Mouse (Mus musculus) intestine, embryonic 14.5 days (tissue): ENCODE data around the gene Tmem108. TPM values are rescaled to one million over a fixed set of nuclear protein-coding genes. Genes with fewer than 3 reads are reported as not detected.

Source experiments
- polyA plus RNA-seq: library from polyadenylated mRNA; unstranded; fragments of >200 nt; fragmentation: Nextera tagmentation; extraction: Ambion mirVana; gene quantifications from 2 replicates; pipeline ENCODE4 v1.2.1, GENCODE M21; 2014

Gene Tmem108
- polyA plus RNA-seq, 1 experiment from 2014 or later: 21.2 TPM

Other genes with a start within 250 kb of the Tmem108 start
- gene Nphp3, start 240.7 kb upstream of the Tmem108 start, polyA plus RNA-seq: 4.2 and 5.1 TPM in 2 replicates